Mouse (Mus musculus) gastrocnemius, adult 2 months (tissue): ENCODE data around the gene Fam83e. TPM values are rescaled to one million over a fixed set of nuclear protein-coding genes. Genes with fewer than 3 reads are reported as not detected.
A peak's percentile ranks its signal among the peaks of the same experiment; 100 is the strongest.

Experiments used
- DNase-seq: peaks from one replicate; pipeline ENCODE4 v3.0.0; 2022
- H3K27ac ChIP-seq: fragments of 200-600 bp; 2 replicates; pipeline ENCODE4 v1.8.1; 2022; ENCODE audit warnings: mild to moderate bottlenecking
- H3K4me3 ChIP-seq: fragments of 200-600 bp; 2 replicates; pipeline ENCODE4 v1.8.1; 2022; ENCODE audit warnings: mild to moderate bottlenecking, moderate library complexity
- CTCF ChIP-seq: fragments of 200-600 bp; IDR thresholded peaks from 2 replicates; pipeline ENCODE4 v1.8.1; 2022; ENCODE audit warnings: antibody characterized with exemption, mild to moderate bottlenecking, moderate library complexity
- intact Hi-C: fragments of 180-260 bp; cut with DNase I; formaldehyde crosslinking; loops from one replicate; pipeline ENCODE4 v1.15.1; 2025
- total RNA-seq, 2 experiments: library from RNA; stranded (reverse); gene quantifications; 2 replicates each; pipeline ENCODE4 v1.2.3; 2021

Fam83e gene
- total RNA-seq, 2 experiments from 2014 or later, result 0.08 to 0.31 TPM

DNA sequence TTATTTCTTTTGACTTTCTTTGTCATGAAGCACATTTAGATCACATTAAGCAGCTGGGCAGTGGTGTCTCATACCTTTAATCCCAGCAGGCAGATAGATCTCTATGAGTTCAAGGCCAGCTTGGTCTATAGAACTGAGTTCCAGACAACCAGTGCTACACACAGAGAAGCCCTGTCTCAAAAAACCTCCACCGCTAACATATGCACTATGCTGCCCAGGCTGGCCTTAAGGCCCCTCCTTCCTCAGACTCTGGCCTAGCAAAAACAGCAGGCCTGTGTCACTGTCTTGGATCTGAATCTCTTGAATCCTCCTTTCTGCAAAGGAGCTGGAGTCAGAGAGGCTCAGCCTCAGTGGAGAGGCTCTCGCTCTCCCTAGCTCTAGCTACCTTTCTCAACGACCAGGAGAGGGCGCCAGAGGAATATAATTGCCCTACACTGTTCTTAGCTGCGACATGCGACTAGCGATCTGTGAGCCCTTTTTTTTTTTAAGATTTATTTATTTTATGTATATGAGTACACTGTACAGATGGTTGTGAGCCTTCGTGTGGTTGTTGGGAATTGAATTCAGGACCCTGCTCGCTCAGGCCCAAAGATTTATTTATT lies 18.3 kb downstream of the Fam83e start:
- DNase-seq, result peak; percentile 82
- H3K4me3 ChIP-seq, result peak overlapping the region; percentile 19; the same call in 1 of the 2 replicates
- TF ChIP-seq CTCF, result peak; percentile 84
- H3K27ac ChIP-seq, result no peak overlapping the region
- intact Hi-C loops, result loop anchor here (1.0 to 5.0 kb wide), 2 partner anchors 62 to 198 kb away; no protein-coding TSS in a partner anchor

DNA sequence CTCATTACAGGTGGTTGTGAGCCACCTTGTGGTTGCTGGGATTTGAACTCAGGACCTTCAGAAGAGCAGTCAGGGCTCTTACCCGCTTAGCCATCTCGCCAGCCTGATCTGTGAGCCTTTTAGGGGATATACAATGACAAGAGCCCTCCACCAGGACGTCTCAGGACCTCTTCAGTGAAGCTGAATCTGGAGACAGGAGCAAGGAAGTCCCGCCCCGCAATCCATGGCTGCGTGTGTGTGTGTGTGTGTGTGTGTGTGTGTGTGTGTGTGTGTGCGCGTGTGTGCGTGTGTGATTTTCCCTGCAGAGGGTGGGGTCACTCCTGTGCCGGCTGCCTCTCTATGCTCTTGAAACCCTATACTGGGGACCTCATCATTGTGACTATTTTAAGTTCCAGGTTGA lies 18.8 kb downstream of the Fam83e start:
- intact Hi-C loops, result loop anchor here (1.0 to 5.0 kb wide), 3 partner anchors 61 to 272 kb away; no protein-coding TSS in a partner anchor
- DNase-seq, result no peak
- Histone ChIP-seq H3K4me3 (peak overlapping the region; percentile 19; the same call in 1 of the 2 replicates), H3K27ac (no peak overlapping the region)
- TF ChIP-seq CTCF, result no peak

DNA sequence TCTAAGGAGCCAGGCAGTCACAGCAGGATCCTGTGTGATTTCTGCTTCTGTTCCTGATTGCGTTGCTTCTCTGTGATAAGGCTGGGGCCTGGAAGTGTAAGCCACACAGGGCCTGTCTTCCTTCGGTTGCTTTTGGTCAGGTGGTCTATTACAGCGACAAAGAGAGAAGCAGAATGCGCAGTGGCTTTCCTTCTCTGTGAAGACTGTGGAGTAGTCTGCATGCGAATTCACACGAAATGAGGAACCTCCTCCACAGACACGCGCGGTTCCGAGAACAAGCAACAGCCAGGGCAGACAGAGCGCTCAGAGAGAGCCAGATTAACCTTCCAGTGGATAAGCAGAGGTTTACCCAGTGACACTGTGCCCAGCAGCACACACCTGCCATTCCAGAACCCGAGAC lies 20.3 kb downstream of the Fam83e start:
- Histone ChIP-seq H3K4me3 (no peak overlapping the region), H3K27ac (no peak overlapping the region)
- DNase-seq, result no peak
- intact Hi-C loops, result loop anchor here (5.0 kb wide), 1 partner anchor 271 kb away; no protein-coding TSS in a partner anchor
- no peak for TF ChIP-seq CTCF

DNA sequence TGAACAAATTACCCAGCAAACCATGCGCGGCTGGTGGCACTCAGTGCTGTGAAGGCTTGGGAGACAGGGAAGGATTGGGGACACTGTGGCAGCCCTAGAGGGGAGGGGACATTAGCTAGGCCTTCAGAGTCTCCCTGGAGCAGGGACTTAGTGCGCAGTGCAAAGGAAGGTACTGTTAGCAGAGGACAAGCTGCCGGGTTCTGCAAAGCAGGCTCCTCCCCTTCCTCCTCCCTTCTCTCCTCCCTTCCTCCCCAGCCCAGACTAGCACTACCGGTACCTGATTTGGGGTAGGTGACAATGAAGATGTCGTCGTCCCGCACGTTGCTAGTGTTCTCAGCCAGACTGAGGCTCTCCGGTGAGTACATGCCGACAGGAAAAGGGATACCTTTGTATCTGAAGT lies 20.8 kb downstream of the Fam83e start:
- no peak for TF ChIP-seq CTCF
- intact Hi-C loops, result loop anchor here (5.0 kb wide), 1 partner anchor 271 kb away; no protein-coding TSS in a partner anchor
- Histone ChIP-seq H3K4me3 (no peak overlapping the region), H3K27ac (no peak overlapping the region)
- no peak for DNase-seq

DNA sequence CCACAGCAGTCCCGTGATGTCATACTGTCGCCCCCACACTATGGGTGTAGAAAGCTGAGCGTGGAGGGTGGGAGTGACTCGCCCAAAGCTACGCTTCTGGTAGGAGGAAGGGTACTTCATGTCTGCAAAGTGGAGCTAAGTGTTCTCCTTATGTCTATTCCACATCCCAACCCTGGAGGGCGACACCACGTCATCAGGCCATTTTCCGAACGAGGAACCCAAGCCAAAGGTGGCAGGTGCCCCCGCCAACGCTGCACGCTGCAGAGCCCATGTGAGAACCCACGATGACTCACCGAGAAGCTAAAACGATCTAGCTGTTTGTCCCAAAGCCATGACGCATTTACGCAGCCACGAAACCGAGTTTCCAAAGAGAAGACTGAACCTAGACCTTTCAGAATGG lies 21.3 kb downstream of the Fam83e start:
- intact Hi-C loops, result loop anchor here (5.0 kb wide), 1 partner anchor 270 kb away; no protein-coding TSS in a partner anchor
- DNase-seq, result no peak
- Histone ChIP-seq H3K4me3 (no peak overlapping the region), H3K27ac (no peak overlapping the region)
- TF ChIP-seq CTCF, result no peak

DNA sequence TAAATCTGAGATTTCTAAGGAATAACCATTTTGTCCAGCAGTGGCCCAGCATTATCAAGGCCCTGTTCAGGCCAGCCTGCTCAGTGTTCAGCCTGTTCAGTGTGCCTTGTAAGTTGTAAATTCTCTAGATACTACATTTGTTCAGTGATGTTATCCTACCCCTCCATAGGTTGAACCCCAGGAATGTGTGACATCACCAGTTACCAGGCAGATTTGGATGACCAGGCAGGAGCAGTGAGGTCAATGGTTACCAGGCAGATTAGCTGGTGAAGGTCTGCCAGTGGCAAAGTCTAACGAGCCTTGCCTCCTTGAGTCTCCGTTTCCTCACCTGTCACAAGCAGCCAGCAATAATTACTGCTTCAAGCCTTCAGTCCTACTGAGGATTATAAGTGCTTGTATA lies 23.4 kb downstream of the Fam83e start:
- Histone ChIP-seq H3K27ac (no peak overlapping the region), H3K4me3 (no peak overlapping the region)
- intact Hi-C loops, result loop anchor here (5.0 kb wide), 1 partner anchor 268 kb away; no protein-coding TSS in a partner anchor
- peak; percentile 47 for DNase-seq
- TF ChIP-seq CTCF, result no peak

DNA sequence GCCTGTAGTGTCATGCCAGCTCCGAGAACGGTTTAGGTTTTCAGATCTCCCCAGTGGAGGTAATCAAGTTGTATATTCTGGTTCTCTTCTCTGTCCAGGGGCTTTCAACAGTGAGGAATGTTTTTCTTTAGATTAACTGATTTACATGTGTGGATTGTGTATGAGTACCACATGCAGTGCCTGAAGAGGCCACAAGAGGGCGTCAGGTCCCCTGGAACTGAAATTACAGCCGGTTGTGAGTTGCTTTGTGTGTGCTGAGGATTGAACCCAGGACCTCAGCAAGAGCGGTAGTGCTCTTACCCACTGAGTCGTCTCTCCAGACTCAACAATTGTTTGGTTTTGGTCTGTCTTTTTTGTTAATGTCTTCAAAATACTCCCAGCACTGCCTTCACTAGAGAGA lies 25.5 kb downstream of the Fam83e start:
- intact Hi-C loops, result loop anchor here (5.0 kb wide), 1 partner anchor 36 kb away; the partner anchor contains the start of genes Lmtk3 and Sult2b1
- Histone ChIP-seq H3K27ac (no peak overlapping the region), H3K4me3 (no peak overlapping the region)
- peak; percentile 51 for TF ChIP-seq CTCF
- no peak for DNase-seq

DNA sequence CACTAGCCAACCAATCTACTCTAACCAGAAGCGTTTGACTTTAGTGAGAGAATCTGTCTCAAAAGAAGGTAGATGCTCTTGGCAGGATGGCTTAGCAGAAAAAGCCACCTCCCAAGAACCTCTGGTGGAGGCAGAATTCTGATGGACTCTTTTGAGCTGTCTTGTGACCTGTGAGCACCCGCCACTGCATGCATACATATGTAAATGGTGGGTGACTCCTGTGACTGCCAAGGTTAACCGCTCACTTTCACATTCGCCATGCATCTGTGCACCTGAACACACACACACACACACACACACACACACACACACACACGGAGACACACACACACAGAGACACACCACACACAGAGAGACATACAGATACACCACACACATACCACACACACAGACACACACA lies 26.4 kb downstream of the Fam83e start:
- Histone ChIP-seq H3K4me3 (no peak overlapping the region), H3K27ac (no peak overlapping the region)
- no peak for TF ChIP-seq CTCF
- no peak for DNase-seq
- intact Hi-C loops, result loop anchor here (5.0 kb wide), 1 partner anchor 35 kb away; the partner anchor contains the start of genes Lmtk3 and Sult2b1

DNA sequence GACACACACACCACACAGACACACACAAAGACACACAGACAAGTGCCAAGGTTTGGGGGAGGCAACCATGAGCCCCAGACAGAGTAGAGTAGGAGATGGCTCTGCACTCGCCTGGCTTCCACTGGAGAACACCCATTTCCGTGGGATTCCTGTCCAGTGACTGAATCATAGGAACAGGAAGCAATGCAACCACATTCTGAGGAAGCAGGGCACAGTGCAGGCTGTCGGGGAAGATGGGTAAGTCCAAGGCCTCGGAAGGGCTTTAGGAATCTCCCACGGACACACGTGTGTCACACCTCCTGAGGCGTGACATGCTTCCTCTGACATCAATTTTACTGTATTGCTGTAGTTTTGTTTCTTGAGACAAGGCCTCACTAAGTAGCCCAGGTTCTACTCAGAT lies 27.1 kb downstream of the Fam83e start:
- Histone ChIP-seq H3K27ac (no peak overlapping the region), H3K4me3 (no peak overlapping the region)
- TF ChIP-seq CTCF, result no peak
- intact Hi-C loops, result loop anchor here (5.0 kb wide), 1 partner anchor 34 kb away; the partner anchor contains the start of genes Lmtk3 and Sult2b1
- DNase-seq, result no peak

DNA sequence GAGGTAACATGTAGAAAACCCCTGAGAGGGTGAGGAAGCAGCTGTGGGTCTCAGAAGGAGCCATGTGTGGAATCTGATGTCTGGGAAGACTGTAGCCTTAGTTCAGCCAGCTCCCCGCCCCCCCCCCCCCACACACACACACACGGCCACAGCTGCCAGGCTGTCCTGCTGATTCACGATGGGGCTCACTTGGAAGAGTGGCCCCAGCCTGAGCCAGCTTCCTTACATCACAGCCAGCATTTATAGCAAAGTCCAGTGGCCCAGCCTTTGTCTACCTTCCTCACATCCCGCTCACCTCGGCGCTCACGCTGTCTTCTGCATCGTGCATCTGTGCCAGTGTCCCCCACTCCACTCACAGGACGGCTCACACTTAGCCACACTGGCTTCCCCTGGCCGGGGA lies 28.4 kb downstream of the Fam83e start:
- intact Hi-C loops, result loop anchor here (5.0 kb wide), 1 partner anchor 33 kb away; the partner anchor contains the start of genes Lmtk3 and Sult2b1
- DNase-seq, result no peak

DNA sequence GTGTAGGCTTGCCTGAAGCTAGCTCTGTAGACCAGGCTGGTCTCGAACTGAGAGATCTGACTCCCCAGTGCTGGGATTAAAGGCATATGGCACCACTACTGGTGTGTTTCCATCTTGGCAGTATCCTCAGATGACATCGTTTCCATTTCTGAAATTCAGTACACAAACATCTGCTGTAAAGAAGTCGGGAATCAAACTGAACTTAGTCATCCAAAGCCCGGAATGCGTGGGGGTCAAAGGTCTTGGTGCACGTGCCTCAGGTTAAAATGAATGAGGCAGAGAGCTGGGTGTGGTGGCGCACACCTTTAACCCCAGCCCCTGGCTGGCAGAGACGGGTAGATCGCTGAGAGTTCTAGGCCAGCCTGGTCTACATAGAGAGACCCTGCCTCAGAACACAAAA lies 29.1 kb downstream of the Fam83e start:
- no peak for DNase-seq
- no peak for TF ChIP-seq CTCF
- H3K4me3 ChIP-seq, result no peak overlapping the region
- intact Hi-C loops, result no loop called here
- no peak overlapping the region for H3K27ac ChIP-seq

More for the DNA sequence above, 28.4 kb downstream of the Fam83e start:
- Histone ChIP-seq H3K27ac (no peak overlapping the region), H3K4me3 (no peak overlapping the region)
- no peak for TF ChIP-seq CTCF

DNA sequence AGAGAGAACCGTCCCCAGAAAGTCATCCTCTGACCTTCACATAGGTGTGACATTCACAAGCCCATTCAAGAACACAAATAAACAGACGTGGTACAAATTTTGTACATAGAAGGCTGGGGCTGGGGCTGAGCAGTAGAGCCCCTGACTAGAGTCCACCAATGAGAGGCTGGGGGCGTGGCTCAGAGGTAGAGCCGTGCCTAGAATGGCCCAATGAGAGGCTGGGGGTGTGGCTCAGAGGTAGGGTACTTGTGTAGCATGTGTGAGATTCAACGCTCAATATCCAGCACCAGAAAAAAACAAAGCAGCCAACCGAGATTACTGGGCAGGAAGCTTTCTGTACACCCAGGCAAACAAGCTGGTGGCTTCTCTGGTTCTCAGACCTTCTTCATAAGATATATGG lies 34.7 kb downstream of the Fam83e start:
- intact Hi-C loops, result no loop called here
- no peak for TF ChIP-seq CTCF
- H3K4me3 ChIP-seq, result no peak overlapping the region
- no peak for DNase-seq
- no peak overlapping the region for H3K27ac ChIP-seq

DNA sequence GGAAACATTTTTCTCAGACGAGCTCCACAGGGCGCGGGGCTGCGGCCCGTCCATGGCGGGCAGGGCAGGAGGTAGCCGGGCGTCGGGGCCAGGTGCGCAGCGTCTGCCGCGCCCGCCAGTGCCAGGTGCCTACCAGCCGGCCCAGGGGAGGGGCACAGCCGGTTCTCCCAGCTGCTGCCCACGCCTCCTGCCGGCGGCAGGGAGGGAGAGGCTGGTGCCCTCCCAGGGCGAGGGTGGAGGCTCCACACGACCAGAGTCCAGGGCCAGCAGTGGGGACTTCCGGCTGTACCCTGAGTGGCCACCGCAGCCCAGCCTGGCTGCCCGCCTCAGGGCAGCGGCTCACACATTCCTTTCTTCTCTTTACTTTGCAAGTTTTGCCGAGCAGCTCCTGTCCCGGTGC lies 38.4 kb downstream of the Fam83e start:
- H3K27ac ChIP-seq, result no peak overlapping the region
- H3K4me3 ChIP-seq, result no peak overlapping the region
- no peak for TF ChIP-seq CTCF
- no peak for DNase-seq
- intact Hi-C loops, result no loop called here

DNA sequence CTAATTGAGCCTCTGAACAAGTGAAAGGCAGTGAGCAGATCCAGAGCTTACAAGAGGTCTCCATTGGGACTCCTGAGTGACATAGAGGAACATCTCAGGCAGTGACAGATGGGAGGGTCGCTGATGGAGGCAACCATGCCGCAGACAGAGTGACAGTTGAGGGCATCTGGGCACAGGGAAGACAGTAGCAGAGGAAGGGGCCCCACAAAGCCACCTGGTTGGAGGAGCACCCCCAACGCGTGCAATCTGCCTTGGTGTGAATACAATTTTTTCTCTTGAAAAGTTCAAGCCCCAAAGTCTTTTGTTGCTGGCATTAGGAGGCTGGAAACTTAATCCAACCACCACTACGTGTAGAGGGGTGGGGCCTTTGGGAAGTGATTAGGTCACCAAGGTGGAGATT lies 39.1 kb downstream of the Fam83e start:
- no peak for DNase-seq
- TF ChIP-seq CTCF, result no peak
- Histone ChIP-seq H3K27ac (no peak overlapping the region), H3K4me3 (no peak overlapping the region)
- intact Hi-C loops, result no loop called here
